Mouse (Mus musculus) liver, embryonic 14.5 days (tissue): ENCODE measurements around the gene Fam210b. TPM values are rescaled to one million over a fixed set of nuclear protein-coding genes. Genes with fewer than 3 reads are reported as not detected.
"Not testable (repeated sequence)": the region's sequence is repeated elsewhere in the genome, so short reads cannot be mapped to it uniquely, and the experiment has no call there.

Experiments used
- ATAC-seq: fragments of 200-750 bp; cut with Nextera tagmentation; 2 replicates; pipeline ENCODE4 v1.8.0; 2017; ENCODE audit warnings: moderate number of reproducible peaks, mild to moderate bottlenecking, moderate library complexity; ENCODE audit not compliant: insufficient read depth
- DNase-seq, 3 experiments: peaks; one replicate each; pipeline ENCODE4 v3.0.0-alpha.2; 2012 to 2013; ENCODE audit warnings: low read depth in 3 of 3, low spot score in 3 of 3
- H3K27ac ChIP-seq: fragments of 300-500 bp; sonication (generic); 2 replicates; pipeline ENCODE4 v1.5.1; 2014; ENCODE audit warnings: moderate library complexity, mild to moderate bottlenecking, control low read depth, inconsistent platforms
- H3K27me3 ChIP-seq: fragments of 300-500 bp; sonication (generic); 2 replicates; pipeline ENCODE4 v1.6.1; 2014; ENCODE audit warnings: mild to moderate bottlenecking, low read length, moderate library complexity; ENCODE audit not compliant: control insufficient read depth, insufficient read depth
- H3K36me3 ChIP-seq: fragments of 300-500 bp; sonication (generic); replicated peaks from 2 replicates; pipeline ENCODE4 v1.6.1; 2014; ENCODE audit warnings: low read depth; ENCODE audit not compliant: control insufficient read depth, insufficient read depth
- H3K4me1 ChIP-seq, 2 experiments: fragments of 200-500 bp in 1 of 2; fragments of 300-500 bp in 1 of 2; sonication (generic) in 1 of 2; replicated peaks; 2 replicates each; pipeline ENCODE4 v1.6.1; 2012 to 2014; ENCODE audit warnings: antibody characterized with exemption in 1 of 2, inconsistent platforms in 1 of 2, low read length in 1 of 2; ENCODE audit not compliant: control insufficient read depth in 2 of 2, insufficient read depth in 2 of 2
- H3K4me2 ChIP-seq: fragments of 300-500 bp; sonication (generic); 2 replicates; pipeline ENCODE4 v1.6.1; 2014; ENCODE audit warnings: low read depth, mild to moderate bottlenecking, control low read depth, moderate library complexity
- H3K4me3 ChIP-seq, 2 experiments: fragments of 200-500 bp in 1 of 2; fragments of 300-500 bp in 1 of 2; sonication (generic) in 1 of 2; 2 replicates each; pipeline ENCODE4 v1.5.1; 2012 to 2014; ENCODE audit warnings: low read depth in 2 of 2, low read length in 2 of 2, mild to moderate bottlenecking in 2 of 2, control low read depth in 1 of 2, inconsistent platforms in 1 of 2, moderate library complexity in 1 of 2; ENCODE audit not compliant: insufficient read depth in 1 of 2
- H3K9ac ChIP-seq: fragments of 300-500 bp; sonication (generic); replicated peaks from 2 replicates; pipeline ENCODE4 v1.6.1; 2014; ENCODE audit warnings: mild to moderate bottlenecking, control low read depth, moderate library complexity
- H3K9me3 ChIP-seq: fragments of 300-500 bp; sonication (generic); 2 replicates; pipeline ENCODE4 v1.6.1; 2016; ENCODE audit warnings: low read length, mixed read lengths; ENCODE audit not compliant: control insufficient read depth
- CTCF ChIP-seq: IDR thresholded peaks from 2 replicates; pipeline ENCODE4 v1.5.1; 2016; ENCODE audit warnings: antibody characterized with exemption, low read depth, control low read depth
- EP300 ChIP-seq: IDR thresholded peaks from 2 replicates; pipeline ENCODE4 v1.6.1; 2016; ENCODE audit warnings: antibody characterized with exemption, low read depth
- WGBS: fragments of 180-500 bp; shearing (Covaris S2); extraction: QIAGEN DNeasy Blood & Tissue Kit; methylation state at CpG from one replicate; pipeline ENCODE4 v1.1.7; 2014; ENCODE audit not compliant: insufficient replicate concordance; 5-methylcytosine and 5-hydroxymethylcytosine counted together
- polyA plus RNA-seq, 2 experiments: library from polyadenylated mRNA; depleted of rRNA in 1 of 2; stranded (reverse) in 1 of 2; unstranded in 1 of 2; fragments of >200 nt; fragmentation: Nextera tagmentation in 1 of 2; extraction: Ambion mirVana in 1 of 2; gene quantifications; 2 replicates each; pipeline versions ENCODE4 v1.2.1 to v1.2.3; 2012 to 2014

Fam210b gene
- polyA plus RNA-seq, 2 experiments = 61.2 to 107 TPM

DNA sequence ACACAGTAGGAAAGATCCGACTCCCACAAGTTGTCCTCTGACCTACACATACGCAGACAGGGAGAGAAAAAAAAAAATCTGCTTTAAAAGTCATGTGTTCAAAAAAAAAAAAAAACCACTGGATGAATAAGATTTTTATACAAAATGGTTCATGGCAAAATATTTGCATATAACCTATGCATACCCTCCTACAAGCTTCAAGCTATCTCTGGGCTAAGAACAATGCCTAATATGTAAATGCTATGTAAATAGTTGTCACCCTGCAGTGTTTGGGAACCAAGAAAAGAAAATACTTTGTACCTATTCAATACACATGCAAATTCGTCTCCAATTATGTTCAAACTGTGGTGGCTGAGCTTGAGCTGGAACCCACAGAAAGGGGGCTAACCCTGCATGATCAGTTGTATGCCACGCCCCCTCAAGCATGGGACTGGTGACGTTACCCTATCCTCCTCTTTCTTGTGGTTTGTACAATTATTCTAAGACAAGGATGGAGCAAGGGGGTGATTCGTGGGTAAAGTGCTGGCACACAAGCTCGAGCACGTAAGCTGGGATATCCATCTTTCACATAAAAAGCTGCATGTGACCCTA lies 41.2 kb upstream of the Fam210b start:
- Histone ChIP-seq H3K27me3 (no peaks in the 10 kb centered on the region), H3K4me1 (peaks cover 8 to 9% of the 10 kb centered on the region in 2 experiments), H3K9me3 (no peaks in the 10 kb centered on the region), H3K4me3 (no peak overlapping the region), H3K9ac (no peak overlapping the region), H3K27ac (no peak overlapping the region), H3K36me3 (no peaks in the 10 kb centered on the region), H3K4me2 (no peak overlapping the region)
- ATAC-seq = no peak
- WGBS = 54% methylated on average over 8 of the region's 8 CpGs
- DNase-seq = no peak
- no peak for TF ChIP-seq EP300
- no peak for TF ChIP-seq CTCF

DNA sequence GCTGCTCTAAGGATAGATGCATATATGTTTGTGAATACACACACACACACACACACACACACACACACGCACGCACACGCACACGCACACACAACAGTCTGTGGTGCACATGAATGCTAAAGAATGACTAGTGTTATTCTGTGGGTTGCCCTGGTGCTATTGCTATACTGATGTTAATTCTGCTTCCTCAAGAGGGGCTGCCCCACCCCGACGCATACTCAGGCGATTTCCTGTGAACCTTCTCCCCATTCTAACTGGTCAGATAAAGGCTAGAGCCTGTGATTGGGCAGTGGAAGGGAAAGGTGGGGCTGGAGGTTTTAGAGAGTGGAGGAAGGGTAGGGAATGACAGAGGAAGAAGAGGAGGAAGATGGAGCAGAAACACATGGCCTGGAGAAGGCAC lies 39.8 kb upstream of the Fam210b start:
- DNase-seq, H3K27ac ChIP-seq, H3K4me2 ChIP-seq, H3K9me3 ChIP-seq, H3K4me1 ChIP-seq, H3K36me3 ChIP-seq, H3K9ac ChIP-seq, H3K4me3 ChIP-seq, H3K27me3 ChIP-seq, ATAC-seq: not testable (repeated sequence)
- WGBS = 55% methylated on average over 7 of the region's 7 CpGs

DNA sequence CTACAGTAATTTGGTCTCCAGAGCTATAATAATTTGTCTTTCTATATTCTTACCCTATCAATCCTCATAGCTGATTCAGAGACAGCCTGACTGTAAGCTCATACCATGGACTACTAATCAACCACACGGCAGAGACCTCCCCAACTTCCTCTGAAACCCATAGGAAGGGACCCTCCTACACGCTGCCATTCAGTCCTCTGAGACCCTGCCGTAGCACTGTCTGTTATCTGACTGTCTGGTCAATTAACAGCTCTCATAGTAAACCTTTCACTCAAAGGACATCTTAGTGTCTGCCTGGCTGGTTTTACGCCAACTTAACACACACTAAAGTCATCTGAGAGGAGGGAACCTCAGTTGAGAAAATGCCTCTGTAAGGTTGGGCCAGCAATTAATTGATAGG lies 38.8 kb upstream of the Fam210b start:
- Histone ChIP-seq H3K27ac (no peak overlapping the region), H3K36me3 (no peaks in the 10 kb centered on the region), H3K4me2 (no peak overlapping the region), H3K9ac (no peak overlapping the region), H3K9me3 (no peaks in the 10 kb centered on the region), H3K4me3 (no peak overlapping the region), H3K27me3 (no peaks in the 10 kb centered on the region), H3K4me1 (no peaks in the 10 kb centered on the region; a peak in 1 of 4 replicates)
- ATAC-seq (no peak), DNase-seq (no peak)
- TF ChIP-seq EP300 (no peak), CTCF (no peak)
- WGBS = 43% methylated on average over 4 of the region's 4 CpGs

DNA sequence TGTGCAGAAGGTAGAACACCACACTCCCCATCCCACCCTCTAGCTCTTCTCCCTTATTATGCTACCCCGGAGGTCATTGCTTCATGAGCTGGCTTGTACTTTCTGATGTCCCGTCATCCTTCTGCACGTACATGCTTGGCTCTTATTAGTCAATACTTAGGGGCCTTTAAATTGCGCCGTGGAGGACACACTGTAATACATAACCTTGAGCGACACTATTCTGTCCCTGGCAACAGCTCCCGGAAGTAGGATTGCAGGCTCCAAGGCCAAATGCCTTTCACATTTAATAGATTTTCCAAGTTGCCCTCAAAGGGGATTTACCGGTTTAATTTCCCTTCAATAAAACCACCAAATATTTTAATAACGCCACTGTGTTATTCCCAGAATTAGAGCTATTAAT lies 33.6 kb upstream of the Fam210b start:
- DNase-seq (no peak), ATAC-seq (no peak)
- no peak overlapping the region for H3K9ac ChIP-seq
- no peak overlapping the region for H3K4me2 ChIP-seq
- WGBS = 78% methylated on average over 9 of the region's 9 CpGs
- H3K27me3 ChIP-seq = no peaks in the 10 kb centered on the region
- H3K9me3 ChIP-seq = no peaks in the 10 kb centered on the region
- no peaks in the 10 kb centered on the region for H3K36me3 ChIP-seq
- no peaks in the 10 kb centered on the region for H3K4me1 ChIP-seq
- H3K4me3 ChIP-seq = no peak overlapping the region
- TF ChIP-seq EP300 = no peak
- TF ChIP-seq CTCF = no peak
- H3K27ac ChIP-seq = no peak overlapping the region

DNA sequence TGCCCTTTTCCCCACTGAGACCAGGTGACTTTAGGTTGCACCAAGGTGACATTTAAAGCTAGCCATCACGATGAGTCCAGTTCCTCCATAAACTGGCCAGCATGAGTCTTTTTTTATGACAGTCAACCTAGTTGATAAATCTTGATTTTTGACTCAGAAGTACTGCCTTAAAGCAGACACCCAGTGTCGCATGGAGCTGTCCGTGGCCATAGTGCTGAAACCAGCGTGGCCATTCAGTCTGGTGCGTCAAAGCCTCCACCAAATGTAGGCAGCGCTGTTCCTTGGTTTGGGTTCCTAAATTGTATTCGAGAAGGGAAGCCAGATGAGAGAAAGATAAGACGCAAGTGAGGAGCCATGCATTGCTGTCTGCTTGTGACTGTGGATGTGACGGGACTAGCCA lies 24.5 kb upstream of the Fam210b start:
- DNase-seq (peak; percentile 31 to 36 (median 35)), ATAC-seq (no peak)
- Histone ChIP-seq H3K4me2 (no peak overlapping the region), H3K36me3 (no peaks in the 10 kb centered on the region), H3K27me3 (no peaks in the 10 kb centered on the region), H3K4me1 (no peaks in the 10 kb centered on the region), H3K9ac (no peak overlapping the region), H3K4me3 (no peak overlapping the region), H3K27ac (no peak overlapping the region), H3K9me3 (no peaks in the 10 kb centered on the region)
- TF ChIP-seq EP300 (no peak), CTCF (no peak)
- 19% methylated on average over 9 of the region's 9 CpGs for WGBS
